Mouse (Mus musculus) liver, embryonic 16.5 days (tissue): ENCODE data around the gene Kremen1. TPM values are rescaled to one million over a fixed set of nuclear protein-coding genes. Genes with fewer than 3 reads are reported as not detected.

Source experiments
- ATAC-seq: fragments of 200-750 bp; cut with Nextera tagmentation; 2 replicates; pipeline ENCODE4 v1.8.0; 2017; ENCODE audit warnings: low read depth, mild to moderate bottlenecking, moderate number of reproducible peaks, moderate library complexity
- H3K27ac ChIP-seq: fragments of 300-500 bp; sonication (generic); 2 replicates; pipeline ENCODE4 v1.5.1; 2014; ENCODE audit warnings: mild to moderate bottlenecking, low read length
- H3K27me3 ChIP-seq: fragments of 300-500 bp; sonication (generic); 2 replicates; pipeline ENCODE4 v1.6.1; 2014; ENCODE audit warnings: low read depth, low read length, mixed read lengths; ENCODE audit not compliant: control insufficient read depth, insufficient read depth
- H3K36me3 ChIP-seq: fragments of 300-500 bp; sonication (generic); 2 replicates; pipeline ENCODE4 v1.6.1; 2014; ENCODE audit warnings: mild to moderate bottlenecking; ENCODE audit not compliant: control insufficient read depth, insufficient read depth
- H3K4me1 ChIP-seq: fragments of 300-500 bp; sonication (generic); 2 replicates; pipeline ENCODE4 v1.6.1; 2014; ENCODE audit warnings: low read depth, low read length, mixed read lengths; ENCODE audit not compliant: control insufficient read depth
- H3K4me2 ChIP-seq: fragments of 300-500 bp; sonication (generic); 2 replicates; pipeline ENCODE4 v1.6.1; 2014; ENCODE audit warnings: low read depth, low read length, mixed read lengths
- H3K4me3 ChIP-seq: fragments of 300-500 bp; sonication (generic); 2 replicates; pipeline ENCODE4 v1.5.1; 2014; ENCODE audit warnings: low read depth, mild to moderate bottlenecking, low read length
- H3K9ac ChIP-seq: fragments of 300-500 bp; sonication (generic); 2 replicates; pipeline ENCODE4 v1.6.1; 2014; ENCODE audit warnings: low read depth, low read length
- H3K9me3 ChIP-seq: fragments of 300-500 bp; sonication (generic); replicated peaks from 2 replicates; pipeline ENCODE4 v1.6.1; 2016; ENCODE audit warnings: low read length; ENCODE audit not compliant: control insufficient read depth
- WGBS: fragments of 180-500 bp; shearing (Covaris S2); extraction: QIAGEN DNeasy Blood & Tissue Kit; methylation state at CpG from one replicate; pipeline ENCODE4 v1.1.7; 2014; ENCODE audit not compliant: insufficient replicate concordance; 5-methylcytosine and 5-hydroxymethylcytosine counted together
- polyA plus RNA-seq: library from polyadenylated mRNA; unstranded; fragments of >200 nt; fragmentation: Nextera tagmentation; extraction: Ambion mirVana; gene quantifications from 2 replicates; pipeline ENCODE4 v1.2.1, GENCODE M21; 2015

Gene Kremen1
- polyA plus RNA-seq, 1 experiment from 2014 or later: 2.3 TPM

DNA sequence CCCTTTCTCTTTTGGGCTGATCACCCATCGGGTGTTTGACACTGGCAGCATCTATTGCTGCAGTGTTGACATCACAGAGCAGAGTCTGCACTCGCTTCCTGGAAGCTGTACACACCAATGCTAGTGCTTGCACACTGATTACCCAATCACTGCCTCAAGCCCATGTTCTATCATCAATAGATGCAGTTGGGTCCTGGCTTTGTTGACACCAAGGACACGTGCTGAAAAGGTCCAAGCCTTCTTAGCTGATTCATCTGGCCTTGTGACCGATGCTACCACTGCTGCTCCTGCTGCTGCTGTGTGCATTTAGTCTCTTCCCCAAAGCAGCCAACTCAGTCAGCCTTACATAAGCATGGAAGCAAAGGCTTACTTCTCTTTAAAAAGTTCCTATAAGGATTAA lies 73.2 kb downstream of the Kremen1 start:
- Histone ChIP-seq H3K27me3 (no peaks in the 10 kb centered on the region), H3K4me1 (no peaks in the 10 kb centered on the region; the same call in 1 of the 2 replicates), H3K9me3 (no peaks in the 10 kb centered on the region), H3K27ac (no peak overlapping the region), H3K4me2 (no peak overlapping the region), H3K4me3 (no peak overlapping the region), H3K9ac (no peak overlapping the region), H3K36me3 (no peaks in the 10 kb centered on the region)
- ATAC-seq: peak; percentile 39; the same call in 1 of the 2 replicates
- 59% methylated on average over 4 of the region's 4 CpGs for WGBS

- no peak overlapping the region for H3K4me2 ChIP-seq
- WGBS: 83% methylated on average over 9 of the region's 9 CpGs
- H3K9me3 ChIP-seq: no peaks in the 10 kb centered on the region
- H3K4me3 ChIP-seq: no peak overlapping the region
- H3K27ac ChIP-seq: no peak overlapping the region
- H3K4me1 ChIP-seq: no peaks in the 10 kb centered on the region
- ATAC-seq: no peak
- no peaks in the 10 kb centered on the region for H3K27me3 ChIP-seq
- H3K36me3 ChIP-seq: no peaks in the 10 kb centered on the region
- no peak overlapping the region for H3K9ac ChIP-seq
Measured at GRCm38 (mm10) chr11:5184832-5185231, 76.5 kb downstream of the Kremen1 start.

DNA sequence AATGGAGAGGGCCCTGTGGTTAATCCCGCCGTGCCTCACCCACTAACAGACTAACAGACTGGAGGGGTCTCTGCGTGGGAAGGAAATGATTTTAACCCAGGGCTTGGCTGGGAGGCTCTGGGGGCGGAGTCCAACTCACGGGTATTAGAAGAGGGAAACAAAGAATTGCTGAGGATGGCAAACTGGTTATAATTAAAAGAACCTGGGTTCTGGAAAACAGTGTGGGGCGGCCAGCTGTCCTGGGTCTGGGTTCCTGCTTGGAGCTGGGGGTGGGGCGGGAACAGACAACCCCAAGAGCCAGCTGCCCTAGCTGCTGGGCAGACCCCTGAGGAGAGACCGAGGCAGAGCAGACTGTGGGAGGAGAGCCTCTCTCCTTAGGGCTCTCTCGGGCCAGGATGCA lies 77.1 kb downstream of the Kremen1 start:
- Histone ChIP-seq H3K4me2 (no peak overlapping the region), H3K27me3 (no peaks in the 10 kb centered on the region), H3K9me3 (no peaks in the 10 kb centered on the region), H3K4me3 (no peak overlapping the region), H3K36me3 (no peaks in the 10 kb centered on the region), H3K27ac (no peak overlapping the region), H3K9ac (no peak overlapping the region), H3K4me1 (no peaks in the 10 kb centered on the region)
- WGBS: 37% methylated on average over 9 of the region's 9 CpGs
- ATAC-seq: no peak

DNA sequence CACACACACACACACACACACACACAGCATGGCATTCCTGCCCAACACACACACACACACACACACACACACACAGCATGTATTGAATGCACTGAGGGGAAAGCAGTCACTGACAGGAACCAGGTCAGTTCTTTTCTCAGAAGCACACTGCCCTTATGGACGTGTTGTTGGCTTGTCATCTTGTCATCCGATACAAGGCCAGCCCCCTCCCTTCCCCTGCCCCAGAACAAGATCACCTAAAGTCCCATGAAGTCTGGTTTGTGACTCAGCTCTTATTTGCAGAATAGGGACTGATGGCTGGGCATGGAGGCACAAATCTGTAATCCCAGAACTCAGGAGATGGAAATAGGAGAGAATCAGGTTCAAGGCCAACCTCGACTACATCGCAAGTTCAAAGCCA lies 78.5 kb downstream of the Kremen1 start:
- Histone ChIP-seq H3K36me3 (no peaks in the 10 kb centered on the region), H3K27ac (no peak overlapping the region), H3K9ac (no peak overlapping the region), H3K4me1 (no peaks in the 10 kb centered on the region; the same call in 1 of the 2 replicates), H3K9me3 (no peaks in the 10 kb centered on the region), H3K4me3 (no peak overlapping the region), H3K27me3 (no peaks in the 10 kb centered on the region), H3K4me2 (no peak overlapping the region)
- no peak for ATAC-seq
- WGBS: 63% methylated on average over 4 of the region's 4 CpGs

DNA sequence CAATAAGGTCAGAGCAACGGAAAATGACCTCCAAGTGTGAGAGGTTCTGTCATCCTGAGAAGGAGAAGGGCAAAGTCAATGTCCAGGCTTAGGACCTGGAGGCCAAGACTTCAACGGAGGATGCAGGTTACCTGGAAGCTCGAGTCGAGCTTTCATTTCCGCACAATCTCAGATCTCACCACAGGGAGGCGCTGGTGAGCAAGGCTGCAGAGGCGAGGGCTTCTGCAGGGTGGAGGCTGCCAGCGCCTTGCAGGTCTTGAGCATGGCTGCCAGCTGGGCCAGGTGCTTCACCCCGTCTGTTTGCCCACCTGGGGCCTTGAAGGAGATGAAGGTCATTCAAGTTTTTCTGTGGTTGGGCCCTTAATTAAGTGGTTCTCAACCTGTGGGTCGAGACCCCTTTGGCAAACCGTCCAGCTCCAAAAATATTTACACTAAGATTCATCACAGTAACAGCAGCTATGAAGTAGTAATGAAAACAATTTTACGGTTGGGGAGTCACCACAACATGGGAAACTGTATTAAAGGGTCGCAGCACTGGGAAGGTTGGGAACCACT lies 79.4 kb downstream of the Kremen1 start:
- Histone ChIP-seq H3K4me3 (no peak overlapping the region), H3K27ac (no peak overlapping the region), H3K27me3 (no peaks in the 10 kb centered on the region), H3K9ac (no peak overlapping the region), H3K9me3 (no peaks in the 10 kb centered on the region), H3K4me2 (no peak overlapping the region), H3K36me3 (no peaks in the 10 kb centered on the region), H3K4me1 (no peaks in the 10 kb centered on the region; the same call in 1 of the 2 replicates)
- no peak for ATAC-seq
- 22% methylated on average over 13 of the region's 13 CpGs for WGBS

DNA sequence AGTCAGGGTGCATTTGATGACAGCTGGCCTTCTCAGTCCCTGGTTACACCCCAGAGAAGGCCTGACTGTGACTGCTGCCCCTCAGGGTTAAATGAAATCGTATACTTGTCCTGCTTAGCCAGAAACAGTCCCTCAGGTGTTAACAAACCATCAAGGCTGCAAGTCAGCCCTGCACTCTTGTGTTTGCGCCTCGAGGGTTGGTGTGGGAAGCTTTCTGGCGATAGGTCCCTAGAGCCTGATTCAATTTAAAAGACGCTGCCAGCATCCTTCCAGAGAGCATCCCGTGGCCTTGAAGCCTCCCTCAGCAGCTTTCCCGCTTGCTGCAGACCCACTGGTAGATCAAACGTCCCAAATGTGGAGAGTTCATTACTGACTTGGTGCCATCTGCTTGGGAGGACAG lies 82.0 kb downstream of the Kremen1 start:
- no peak overlapping the region for H3K4me3 ChIP-seq
- no peak overlapping the region for H3K9ac ChIP-seq
- no peaks in the 10 kb centered on the region; the same call in 1 of the 2 replicates for H3K4me1 ChIP-seq
- WGBS: 47% methylated on average over 8 of the region's 8 CpGs
- H3K36me3 ChIP-seq: no peaks in the 10 kb centered on the region
- ATAC-seq: no peak
- H3K9me3 ChIP-seq: no peaks in the 10 kb centered on the region
- no peaks in the 10 kb centered on the region for H3K27me3 ChIP-seq
- no peak overlapping the region for H3K4me2 ChIP-seq
- H3K27ac ChIP-seq: no peak overlapping the region

DNA sequence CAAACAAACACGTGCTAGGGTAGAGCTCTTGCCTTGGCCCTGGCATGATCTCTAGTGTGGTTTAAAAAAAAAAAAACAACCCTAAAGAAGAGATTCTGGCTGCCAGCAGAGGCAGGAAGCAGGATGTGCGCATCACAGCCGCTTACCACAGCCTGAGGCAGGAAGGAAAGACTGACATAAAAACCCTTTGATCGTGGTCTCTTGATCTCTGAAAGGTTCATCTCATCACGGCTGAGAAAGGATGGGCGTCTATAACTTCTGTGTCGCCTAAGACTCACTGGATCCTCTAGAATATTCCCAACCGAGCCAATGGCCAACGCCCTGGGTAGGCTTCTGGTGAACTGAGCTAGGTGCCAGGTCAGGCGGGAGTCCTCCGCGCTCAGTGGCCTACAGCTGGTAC lies 84.2 kb downstream of the Kremen1 start:
- Histone ChIP-seq H3K4me1 (no peaks in the 10 kb centered on the region; the same call in 1 of the 2 replicates), H3K27ac (no peak overlapping the region), H3K36me3 (no peaks in the 10 kb centered on the region), H3K9me3 (no peaks in the 10 kb centered on the region), H3K9ac (no peak overlapping the region), H3K27me3 (no peaks in the 10 kb centered on the region), H3K4me2 (no peak overlapping the region), H3K4me3 (no peak overlapping the region)
- no peak for ATAC-seq
- 34% methylated on average over 12 of the region's 12 CpGs for WGBS

DNA sequence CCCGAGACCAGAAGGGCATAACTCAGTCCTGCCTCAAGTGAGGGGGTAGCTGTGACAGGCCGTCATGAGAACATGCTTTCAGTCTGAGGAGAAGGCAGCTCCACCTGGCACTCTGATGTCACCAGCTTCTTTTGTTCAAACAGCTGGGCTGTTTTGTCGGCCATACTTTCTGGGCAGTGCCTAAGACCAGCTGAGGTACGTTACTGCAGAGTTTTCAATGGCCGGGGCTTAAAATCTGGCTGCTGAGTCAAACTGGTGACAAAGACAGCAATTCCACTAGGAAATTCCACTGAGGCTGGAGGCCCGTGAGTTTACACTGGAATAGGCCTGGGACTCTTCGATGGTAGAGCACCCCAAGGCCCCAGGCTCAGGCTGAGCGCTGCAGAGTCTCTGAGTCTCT lies 84.7 kb downstream of the Kremen1 start:
- no peak overlapping the region for H3K27ac ChIP-seq
- no peak overlapping the region for H3K9ac ChIP-seq
- WGBS: 64% methylated on average over 8 of the region's 8 CpGs
- H3K4me3 ChIP-seq: no peak overlapping the region
- no peaks in the 10 kb centered on the region for H3K36me3 ChIP-seq
- H3K4me1 ChIP-seq: no peaks in the 10 kb centered on the region; the same call in 1 of the 2 replicates
- ATAC-seq: no peak
- H3K4me2 ChIP-seq: no peak overlapping the region
- H3K27me3 ChIP-seq: no peaks in the 10 kb centered on the region
- H3K9me3 ChIP-seq: no peaks in the 10 kb centered on the region

DNA sequence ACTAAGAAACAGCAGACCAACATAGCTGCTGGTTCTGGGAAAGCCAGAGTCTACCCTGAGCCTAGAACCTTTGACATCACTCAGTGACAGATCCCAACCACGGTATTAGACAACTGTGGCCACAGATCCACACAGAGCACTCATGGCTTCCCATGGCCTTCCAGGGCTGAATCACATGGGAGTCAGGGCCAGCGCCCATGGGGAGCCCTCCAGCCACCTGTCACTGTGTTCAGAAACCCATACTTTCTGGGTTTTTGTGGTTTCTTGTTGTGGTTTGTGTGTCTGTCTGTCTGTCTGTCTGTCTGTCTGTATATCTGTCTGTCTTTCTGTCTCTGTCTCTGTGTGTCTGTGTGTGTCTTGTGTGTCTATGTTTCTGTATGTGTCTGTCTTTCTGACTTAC lies 85.5 kb downstream of the Kremen1 start:
- no peaks in the 10 kb centered on the region; the same call in 1 of the 2 replicates for H3K4me1 ChIP-seq
- H3K4me2 ChIP-seq: no peak overlapping the region
- ATAC-seq: no peak
- H3K36me3 ChIP-seq: no peaks in the 10 kb centered on the region
- H3K27me3 ChIP-seq: no peaks in the 10 kb centered on the region
- 37% methylated on average over 2 of the region's 2 CpGs for WGBS
- H3K9ac ChIP-seq: no peak overlapping the region
- no peaks in the 10 kb centered on the region for H3K9me3 ChIP-seq
- no peak overlapping the region for H3K27ac ChIP-seq
- H3K4me3 ChIP-seq: no peak overlapping the region
